Mouse (Mus musculus) layer of hippocampus, adult 18-20 months (tissue): ENCODE measurements around the gene Calhm1. TPM values are rescaled to one million over a fixed set of nuclear protein-coding genes. Genes with fewer than 3 reads are reported as not detected.

Experiments
- total RNA-seq, 2 experiments: library from RNA; stranded (reverse); gene quantifications; 2 replicates each; pipeline ENCODE4 v1.2.3; 2021

Calhm1 gene
- total RNA-seq, 2 experiments from 2014 or later: not detected

Other genes starting within 250 kb of the Calhm1 start
- 100 to 1,000 TPM; 183 to 187 TPM for gene Ina, start 129.6 kb downstream of the Calhm1 start, total RNA-seq
- gene Nt5c2, start 129.1 kb downstream of the Calhm1 start, total RNA-seq: 10 to 100 TPM; 75.5 to 78.5 TPM
- 10 to 100 TPM; 19.8 to 20.8 TPM for gene Pcgf6, start 93.3 kb downstream of the Calhm1 start, total RNA-seq
- 1 to 10 TPM; 6.9 to 7.0 TPM for gene Taf5, start 76.5 kb downstream of the Calhm1 start, total RNA-seq
- gene Usmg5, start 53.6 kb downstream of the Calhm1 start, total RNA-seq: 100 to 1,000 TPM; 748 to 765 TPM
- 10 to 100 TPM; 16.9 to 18.3 TPM for gene Pdcd11, start 53.5 kb downstream of the Calhm1 start, total RNA-seq
- 1 to 10 TPM; 5.4 to 6.3 TPM for gene Calhm2, start 6.0 kb downstream of the Calhm1 start, total RNA-seq
- gene Calhm3, start 13.5 kb upstream of the Calhm1 start, total RNA-seq: not detected
- 100 to 1,000 TPM; 194 to 204 TPM for gene Neurl1a, start 34.6 kb upstream of the Calhm1 start, total RNA-seq